Mouse (Mus musculus): ENCODE results near the gene Tet3. TPM values are rescaled to one million over a fixed set of nuclear protein-coding genes. Genes with fewer than 3 reads are reported as not detected.

Tet3 gene
- polyA plus RNA-seq, 1 experiment from 2014 or later: 13.7 TPM

DNA sequence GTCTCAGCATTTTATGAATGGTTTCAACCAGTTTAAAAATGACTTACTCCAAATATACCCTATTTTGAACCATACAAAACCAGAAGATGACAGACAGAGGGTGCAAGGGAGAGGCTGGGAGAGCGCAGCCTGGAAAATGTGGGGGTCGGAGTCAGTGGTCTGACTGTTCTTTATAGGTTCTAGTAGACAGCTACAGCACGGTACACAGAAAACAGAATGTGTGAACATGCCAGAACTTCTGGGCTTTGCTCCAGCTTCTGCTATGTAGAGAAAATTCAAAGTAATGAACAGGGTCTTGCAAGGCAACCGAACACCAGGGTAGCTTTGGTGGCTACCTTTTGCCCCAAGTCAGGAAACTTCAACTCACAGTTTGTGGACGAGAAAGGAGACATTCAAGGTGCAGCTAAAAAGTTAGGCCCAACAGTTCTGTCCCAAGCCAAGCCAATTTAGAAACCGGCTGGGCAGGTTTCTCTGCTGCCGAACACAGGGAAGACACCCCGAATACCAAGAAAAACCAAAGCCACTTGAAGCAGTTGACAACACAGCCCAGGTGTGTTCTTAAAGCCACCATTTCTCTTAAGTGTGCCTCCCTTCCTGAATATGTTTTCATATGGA is 66.6 kb downstream of the Tet3 start:
- Histone ChIP-seq H3K9me3 (replicated peaks; ENCODE audit: control insufficient read depth, low read length) (no peaks in the 10 kb centered on the region), H3K4me1 (ENCODE audit: control insufficient read depth, low read depth, low read length) (peaks cover 6% of the 10 kb centered on the region), H3K9ac (ENCODE audit: low read depth, low read length) (no peak overlapping the region), H3K36me3 (ENCODE audit: control insufficient read depth, insufficient read depth) (peaks cover 9% of the 10 kb centered on the region), H3K4me2 (ENCODE audit: low read depth, low read length) (no peak overlapping the region), H3K4me3 (ENCODE audit: low read depth, low read length) (no peak overlapping the region), H3K27ac (ENCODE audit: low read length) (no peak overlapping the region), H3K27me3 (ENCODE audit: control insufficient read depth, insufficient read depth, low read depth, low read length) (no peaks in the 10 kb centered on the region)
- WGBS (ENCODE audit: insufficient replicate concordance): 75% methylated on average over 8 of the region's 8 CpGs
- no peak for ATAC-seq (ENCODE audit: low read depth)

DNA sequence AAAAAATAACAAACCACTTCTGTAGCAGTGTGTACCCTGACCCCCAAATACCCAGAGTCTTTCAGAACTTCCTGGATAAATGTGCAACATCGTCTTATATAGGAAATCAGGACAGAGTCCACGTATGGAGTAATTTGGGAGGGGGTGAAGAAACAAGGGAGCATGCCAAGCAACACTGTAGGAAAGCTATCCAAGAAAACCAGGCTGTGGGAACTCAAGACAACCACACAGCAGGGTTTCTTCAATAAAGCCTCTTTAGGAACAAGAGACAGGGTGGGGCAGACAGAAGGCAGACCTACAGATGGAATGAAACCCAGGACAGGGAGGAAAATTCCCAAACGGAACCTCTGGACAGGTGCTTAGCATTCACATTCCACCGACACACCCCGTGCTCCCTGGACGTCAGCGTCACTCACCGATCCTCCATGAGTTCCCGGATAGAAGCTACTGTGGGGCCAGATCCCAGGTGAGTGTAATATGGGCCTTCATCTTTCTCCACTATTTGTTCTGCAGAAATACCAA is 73.3 kb downstream of the Tet3 start:
- no peaks in the 10 kb centered on the region for H3K27me3 ChIP-seq (ENCODE audit: control insufficient read depth, insufficient read depth, low read depth, low read length)
- 82% methylated on average over 9 of the region's 9 CpGs for WGBS (ENCODE audit: insufficient replicate concordance)
- peaks cover 7% of the 10 kb centered on the region; the same call in 1 of the 2 replicates for H3K36me3 ChIP-seq (ENCODE audit: control insufficient read depth, insufficient read depth)
- H3K9ac ChIP-seq (ENCODE audit: low read depth, low read length): no peak overlapping the region
- no peaks in the 10 kb centered on the region for H3K9me3 ChIP-seq (replicated peaks; ENCODE audit: control insufficient read depth, low read length)
- H3K4me1 ChIP-seq (ENCODE audit: control insufficient read depth, low read depth, low read length): peaks cover 18% of the 10 kb centered on the region
- no peak overlapping the region for H3K4me2 ChIP-seq (ENCODE audit: low read depth, low read length)
- no peak overlapping the region for H3K27ac ChIP-seq (ENCODE audit: low read length)
- H3K4me3 ChIP-seq (ENCODE audit: low read depth, low read length): no peak overlapping the region
- no peak for ATAC-seq (ENCODE audit: low read depth)

DNA sequence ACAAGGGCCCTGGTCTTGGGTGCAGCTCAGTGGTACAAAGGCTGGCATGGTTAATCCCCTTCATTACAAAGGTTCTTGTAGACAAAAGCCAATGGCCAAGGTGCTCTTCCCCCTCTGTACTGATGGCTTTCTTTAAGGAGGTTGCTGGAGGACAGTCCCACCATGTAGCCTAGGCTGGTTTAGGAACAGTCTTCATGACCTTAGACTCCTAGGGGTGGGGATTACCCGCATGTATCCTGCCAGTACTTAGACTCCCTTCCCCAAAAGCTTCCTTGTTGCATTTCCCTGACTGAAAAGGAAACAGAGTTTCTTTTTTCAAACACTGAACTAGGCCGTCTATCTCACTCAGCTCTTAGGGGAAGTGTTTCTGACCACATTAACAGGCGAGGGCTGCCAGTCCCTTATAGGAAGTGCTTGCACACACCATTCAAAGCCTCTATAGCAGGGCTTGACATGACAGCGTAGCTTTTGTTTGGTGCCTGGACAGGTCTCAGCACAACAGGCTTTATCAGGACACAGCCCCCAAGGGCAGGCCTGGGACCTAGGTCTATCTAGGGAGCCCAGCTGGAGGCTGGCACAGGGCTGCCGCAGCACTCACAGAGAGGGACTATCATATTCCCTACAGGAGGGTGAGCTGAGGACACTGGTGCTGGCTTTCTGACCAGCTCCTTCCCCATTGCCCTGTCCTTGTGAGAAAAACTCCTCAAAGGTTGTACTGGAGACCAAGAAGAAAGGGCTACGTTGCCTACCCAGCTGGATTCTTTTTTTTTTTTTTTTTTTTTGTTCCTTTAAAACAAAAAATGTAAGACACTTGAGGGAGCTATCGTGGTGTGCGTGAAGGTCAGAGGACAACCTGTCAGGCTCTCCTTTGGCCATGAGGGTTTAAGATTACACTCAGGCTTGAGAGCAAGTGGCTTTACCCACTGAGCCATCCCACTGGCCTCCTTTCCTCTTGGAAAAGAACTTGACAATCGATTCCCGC is 77.1 kb downstream of the Tet3 start:
- peaks cover 30% of the 10 kb centered on the region for H3K36me3 ChIP-seq (ENCODE audit: control insufficient read depth, insufficient read depth)
- no peak overlapping the region for H3K4me3 ChIP-seq (ENCODE audit: low read depth, low read length)
- no peaks in the 10 kb centered on the region for H3K9me3 ChIP-seq (replicated peaks; ENCODE audit: control insufficient read depth, low read length)
- H3K4me2 ChIP-seq (ENCODE audit: low read depth, low read length): peak overlapping the region; percentile 18; the same call in 1 of the 2 replicates
- peak overlapping the region; percentile 59 for H3K27ac ChIP-seq (ENCODE audit: low read length)
- H3K9ac ChIP-seq (ENCODE audit: low read depth, low read length): no peak overlapping the region
- peaks cover 18% of the 10 kb centered on the region for H3K4me1 ChIP-seq (ENCODE audit: control insufficient read depth, low read depth, low read length)
- 44% methylated on average over 10 of the region's 10 CpGs for WGBS (ENCODE audit: insufficient replicate concordance)
- H3K27me3 ChIP-seq (ENCODE audit: control insufficient read depth, insufficient read depth, low read depth, low read length): no peaks in the 10 kb centered on the region
- ATAC-seq (ENCODE audit: low read depth): peak; percentile 99

DNA sequence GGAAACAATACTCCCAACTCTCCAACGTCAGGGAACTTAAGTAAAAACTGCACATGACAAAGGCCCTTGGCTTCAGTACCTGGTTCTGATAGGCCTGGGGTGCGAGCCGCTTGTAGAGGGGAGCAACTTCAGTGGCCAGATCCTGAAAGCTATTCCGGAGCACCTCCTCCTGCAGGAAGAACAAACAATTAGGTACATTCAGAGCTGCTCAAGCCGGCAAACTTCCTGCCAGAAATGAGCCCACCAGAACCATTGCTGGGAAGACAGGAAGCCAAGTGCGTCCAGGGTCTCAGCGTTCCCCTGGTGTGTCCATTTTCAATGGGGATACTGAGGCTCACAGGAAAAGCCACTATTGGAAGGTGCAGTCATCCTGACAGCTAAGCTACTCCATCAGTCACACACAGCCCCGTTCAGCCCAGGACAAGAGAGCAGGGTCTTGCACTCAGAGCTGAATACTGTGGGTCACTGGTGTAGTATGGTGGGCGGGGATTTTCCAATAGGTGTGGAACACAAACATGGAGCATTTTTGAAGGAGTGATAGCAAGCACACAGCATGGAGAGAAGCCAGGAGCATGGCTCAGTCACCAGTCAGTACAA is 85.1 kb downstream of the Tet3 start:
- H3K9ac ChIP-seq (ENCODE audit: low read depth, low read length): no peak overlapping the region
- H3K27ac ChIP-seq (ENCODE audit: low read length): no peak overlapping the region
- H3K36me3 ChIP-seq (ENCODE audit: control insufficient read depth, insufficient read depth): peaks cover 64% of the 10 kb centered on the region
- H3K4me3 ChIP-seq (ENCODE audit: low read depth, low read length): no peak overlapping the region
- no peaks in the 10 kb centered on the region for H3K4me1 ChIP-seq (ENCODE audit: control insufficient read depth, low read depth, low read length)
- WGBS (ENCODE audit: insufficient replicate concordance): 76% methylated on average over 9 of the region's 9 CpGs
- no peak overlapping the region for H3K4me2 ChIP-seq (ENCODE audit: low read depth, low read length)
- no peaks in the 10 kb centered on the region for H3K9me3 ChIP-seq (replicated peaks; ENCODE audit: control insufficient read depth, low read length)
- no peaks in the 10 kb centered on the region for H3K27me3 ChIP-seq (ENCODE audit: control insufficient read depth, insufficient read depth, low read depth, low read length)
- ATAC-seq (ENCODE audit: low read depth): no peak

DNA sequence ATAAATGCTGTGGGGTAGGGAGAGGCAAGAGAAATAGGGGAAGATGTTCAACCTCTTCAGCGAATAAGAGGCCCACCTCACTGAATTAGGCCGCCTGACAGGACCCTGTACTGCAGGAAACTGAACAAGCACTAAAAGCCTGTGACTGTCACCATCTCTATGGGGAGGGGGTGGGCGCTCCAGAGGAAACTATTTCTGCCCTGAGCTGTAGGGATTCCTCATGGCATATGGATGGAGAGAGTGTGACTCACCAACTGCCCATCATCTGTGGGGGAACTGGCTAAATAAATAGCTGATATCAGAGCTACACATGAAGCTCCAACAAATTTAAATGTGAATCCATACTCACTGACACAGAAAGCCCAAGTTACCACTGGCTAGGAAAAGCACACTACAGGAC is 87.5 kb downstream of the Tet3 start:
- Histone ChIP-seq H3K4me3 (ENCODE audit: low read depth, low read length) (no peak overlapping the region), H3K4me1 (ENCODE audit: control insufficient read depth, low read depth, low read length) (no peaks in the 10 kb centered on the region), H3K9me3 (replicated peaks; ENCODE audit: control insufficient read depth, low read length) (no peaks in the 10 kb centered on the region), H3K27me3 (ENCODE audit: control insufficient read depth, insufficient read depth, low read depth, low read length) (no peaks in the 10 kb centered on the region), H3K9ac (ENCODE audit: low read depth, low read length) (no peak overlapping the region), H3K27ac (ENCODE audit: low read length) (no peak overlapping the region), H3K4me2 (ENCODE audit: low read depth, low read length) (no peak overlapping the region), H3K36me3 (ENCODE audit: control insufficient read depth, insufficient read depth) (peaks cover 58% of the 10 kb centered on the region)
- 72% methylated on average over 3 of the region's 3 CpGs for WGBS (ENCODE audit: insufficient replicate concordance)
- no peak for ATAC-seq (ENCODE audit: low read depth)

DNA sequence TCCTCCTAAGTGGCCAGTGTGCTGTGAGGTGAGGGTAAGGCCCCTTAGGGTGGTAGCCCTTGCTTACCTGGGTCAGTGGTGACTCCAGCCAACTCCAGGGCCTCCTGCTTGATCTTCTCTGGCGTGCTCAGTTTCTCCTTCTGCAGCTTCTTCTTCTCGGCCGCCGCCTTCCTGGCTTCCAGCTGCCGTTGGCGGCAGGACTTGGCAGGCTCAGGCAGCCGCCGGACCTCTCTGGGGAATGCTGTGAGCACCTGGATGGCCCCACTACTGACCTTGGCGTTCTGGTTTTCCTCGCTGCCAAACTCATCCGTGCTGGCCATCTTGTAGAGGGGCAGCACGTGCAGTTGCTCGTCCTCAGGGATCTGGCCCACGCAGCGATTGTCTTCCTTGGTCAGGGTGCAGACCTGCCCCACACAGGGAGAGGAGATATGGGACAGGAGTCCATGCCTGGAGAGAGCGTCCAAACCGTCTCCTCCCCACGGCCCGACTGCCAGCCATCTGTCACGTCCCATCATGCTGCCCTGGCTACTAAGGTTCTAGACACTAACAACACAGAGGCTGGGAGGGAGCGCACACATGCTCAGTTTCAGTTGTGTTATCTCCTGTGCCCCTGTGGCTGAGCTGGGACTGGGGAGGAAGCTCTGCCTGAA is 88.4 kb downstream of the Tet3 start:
- Histone ChIP-seq H3K4me1 (ENCODE audit: control insufficient read depth, low read depth, low read length) (no peaks in the 10 kb centered on the region), H3K27ac (ENCODE audit: low read length) (no peak overlapping the region), H3K36me3 (ENCODE audit: control insufficient read depth, insufficient read depth) (peaks cover 53% of the 10 kb centered on the region), H3K9ac (ENCODE audit: low read depth, low read length) (no peak overlapping the region), H3K4me3 (ENCODE audit: low read depth, low read length) (no peak overlapping the region), H3K27me3 (ENCODE audit: control insufficient read depth, insufficient read depth, low read depth, low read length) (no peaks in the 10 kb centered on the region), H3K9me3 (replicated peaks; ENCODE audit: control insufficient read depth, low read length) (no peaks in the 10 kb centered on the region), H3K4me2 (ENCODE audit: low read depth, low read length) (no peak overlapping the region)
- ATAC-seq (ENCODE audit: low read depth): no peak
- WGBS (ENCODE audit: insufficient replicate concordance): 85% methylated on average over 21 of the region's 21 CpGs

DNA sequence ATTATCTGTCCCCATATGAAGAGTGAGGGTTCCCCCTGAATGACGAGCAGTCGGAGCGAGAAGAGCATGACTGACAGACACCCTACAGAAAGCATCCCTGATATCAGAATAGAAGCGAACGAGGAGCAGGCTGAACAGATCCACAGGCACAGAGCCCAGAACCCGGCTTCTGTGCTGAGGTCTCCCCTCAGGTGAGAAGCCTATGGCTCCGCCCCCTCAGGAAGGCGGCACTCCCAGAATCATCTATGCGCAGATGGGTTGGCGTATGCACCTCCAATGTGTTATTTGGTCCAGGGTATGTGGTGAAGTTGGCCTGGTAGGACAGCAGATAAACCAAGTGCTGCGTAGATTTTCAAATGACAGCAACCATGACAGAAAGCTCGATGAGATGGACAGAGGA is 95.8 kb downstream of the Tet3 start:
- Histone ChIP-seq H3K9ac (ENCODE audit: low read depth, low read length) (no peak overlapping the region), H3K9me3 (replicated peaks; ENCODE audit: control insufficient read depth, low read length) (no peaks in the 10 kb centered on the region), H3K36me3 (ENCODE audit: control insufficient read depth, insufficient read depth) (peaks cover 25% of the 10 kb centered on the region), H3K27ac (ENCODE audit: low read length) (no peak overlapping the region), H3K4me1 (ENCODE audit: control insufficient read depth, low read depth, low read length) (no peaks in the 10 kb centered on the region; the same call in none of the 2 replicates), H3K4me2 (ENCODE audit: low read depth, low read length) (no peak overlapping the region), H3K4me3 (ENCODE audit: low read depth, low read length) (no peak overlapping the region), H3K27me3 (ENCODE audit: control insufficient read depth, insufficient read depth, low read depth, low read length) (no peaks in the 10 kb centered on the region)
- 83% methylated on average over 12 of the region's 12 CpGs for WGBS (ENCODE audit: insufficient replicate concordance)
- ATAC-seq (ENCODE audit: low read depth): no peak

DNA sequence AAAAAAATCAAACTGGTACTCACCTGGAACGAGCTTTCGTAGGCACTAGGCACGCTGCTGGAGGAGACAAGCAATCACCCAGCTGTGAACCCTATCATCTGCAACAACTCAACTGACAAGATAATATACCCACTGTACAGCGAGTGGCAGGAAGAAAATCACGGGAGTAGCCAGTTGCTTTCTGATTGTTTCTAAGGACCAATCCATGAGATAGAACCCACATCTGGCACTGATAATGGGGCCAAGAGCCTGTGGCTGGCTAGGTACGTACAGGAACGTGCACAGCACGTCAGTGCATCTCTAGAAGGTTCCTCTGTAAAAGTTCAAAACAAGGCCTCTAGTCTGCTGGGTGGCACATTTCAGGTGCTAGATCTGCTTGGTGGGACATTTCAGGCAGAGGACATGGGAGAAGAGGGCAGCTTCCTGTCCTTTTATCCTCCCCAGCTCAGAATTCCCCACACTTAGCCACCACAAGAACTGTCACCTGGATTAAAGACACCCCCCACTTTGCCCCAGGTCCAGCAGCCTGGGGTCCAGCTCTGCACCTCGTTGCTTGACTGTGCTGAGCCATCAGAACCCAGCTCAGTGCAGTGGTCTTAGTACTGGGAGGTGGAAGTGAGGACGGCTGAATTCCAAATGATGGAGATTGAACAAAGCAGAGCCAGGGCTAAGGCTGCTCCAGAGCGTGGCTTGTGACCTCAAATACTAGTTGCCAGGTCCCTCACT is 97.2 kb downstream of the Tet3 start:
- Histone ChIP-seq H3K4me1 (ENCODE audit: control insufficient read depth, low read depth, low read length) (peaks cover 2% of the 10 kb centered on the region), H3K9me3 (replicated peaks; ENCODE audit: control insufficient read depth, low read length) (no peaks in the 10 kb centered on the region), H3K4me2 (ENCODE audit: low read depth, low read length) (no peak overlapping the region), H3K27ac (ENCODE audit: low read length) (no peak overlapping the region), H3K36me3 (ENCODE audit: control insufficient read depth, insufficient read depth) (peaks cover 32% of the 10 kb centered on the region), H3K9ac (ENCODE audit: low read depth, low read length) (no peak overlapping the region), H3K27me3 (ENCODE audit: control insufficient read depth, insufficient read depth, low read depth, low read length) (no peaks in the 10 kb centered on the region), H3K4me3 (ENCODE audit: low read depth, low read length) (no peak overlapping the region)
- 34% methylated on average over 11 of the region's 11 CpGs for WGBS (ENCODE audit: insufficient replicate concordance)
- peak; percentile 37 for ATAC-seq (ENCODE audit: low read depth)
